Mouse (Mus musculus): ENCODE measurements around the gene Stip1. TPM values are rescaled to one million over a fixed set of nuclear protein-coding genes. Genes with fewer than 3 reads are reported as not detected.
A peak's percentile ranks its signal among the peaks of the same experiment; 100 is the strongest.
"Not testable (repeated sequence)": the region's sequence is repeated elsewhere in the genome, so short reads cannot be mapped to it uniquely, and the experiment has no call there.

Stip1 gene
- polyA plus RNA-seq, 1 experiment from 2014 or later: 212 TPM

DNA sequence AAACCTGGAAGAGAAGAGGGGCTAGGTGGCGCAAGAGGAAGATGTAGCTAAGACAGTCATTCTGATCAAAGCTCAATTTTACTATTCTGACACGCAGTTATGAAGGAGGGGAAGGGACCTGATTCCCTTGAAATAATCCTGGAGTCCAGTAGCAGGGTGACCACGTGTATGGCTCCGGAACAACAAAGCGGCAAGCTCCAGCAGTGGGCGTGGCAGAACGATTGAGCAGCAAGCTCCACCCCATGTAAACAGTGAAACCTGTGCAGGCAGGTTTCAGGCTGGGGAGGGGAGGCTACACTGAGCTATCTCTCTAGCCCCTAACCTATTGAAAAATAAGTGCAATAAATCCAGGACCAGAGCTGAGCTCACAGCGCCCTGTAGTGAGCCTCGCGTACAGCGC lies 35.6 kb upstream of the Stip1 start:
- H3K27ac ChIP-seq (ENCODE audit: low read depth); ATAC-seq (replicated peaks; ENCODE audit: low FRiP score, low TSS enrichment, low read depth); H3K27me3 ChIP-seq (replicated peaks; ENCODE audit: control insufficient read depth, insufficient read depth, low read length); H3K9me3 ChIP-seq (ENCODE audit: control insufficient read depth, low read length); H3K9ac ChIP-seq (ENCODE audit: low read length); DNase-seq (ENCODE audit: low spot score); H3K4me1 ChIP-seq (replicated peaks; ENCODE audit: control insufficient read depth, insufficient read depth, low read length); H3K4me3 ChIP-seq (ENCODE audit: low read depth, low read length); H3K4me2 ChIP-seq (ENCODE audit: low read length); H3K36me3 ChIP-seq (ENCODE audit: control insufficient read depth, insufficient read depth, low read length): not testable (repeated sequence)
- WGBS: 73% methylated on average over 11 of the region's 11 CpGs

DNA sequence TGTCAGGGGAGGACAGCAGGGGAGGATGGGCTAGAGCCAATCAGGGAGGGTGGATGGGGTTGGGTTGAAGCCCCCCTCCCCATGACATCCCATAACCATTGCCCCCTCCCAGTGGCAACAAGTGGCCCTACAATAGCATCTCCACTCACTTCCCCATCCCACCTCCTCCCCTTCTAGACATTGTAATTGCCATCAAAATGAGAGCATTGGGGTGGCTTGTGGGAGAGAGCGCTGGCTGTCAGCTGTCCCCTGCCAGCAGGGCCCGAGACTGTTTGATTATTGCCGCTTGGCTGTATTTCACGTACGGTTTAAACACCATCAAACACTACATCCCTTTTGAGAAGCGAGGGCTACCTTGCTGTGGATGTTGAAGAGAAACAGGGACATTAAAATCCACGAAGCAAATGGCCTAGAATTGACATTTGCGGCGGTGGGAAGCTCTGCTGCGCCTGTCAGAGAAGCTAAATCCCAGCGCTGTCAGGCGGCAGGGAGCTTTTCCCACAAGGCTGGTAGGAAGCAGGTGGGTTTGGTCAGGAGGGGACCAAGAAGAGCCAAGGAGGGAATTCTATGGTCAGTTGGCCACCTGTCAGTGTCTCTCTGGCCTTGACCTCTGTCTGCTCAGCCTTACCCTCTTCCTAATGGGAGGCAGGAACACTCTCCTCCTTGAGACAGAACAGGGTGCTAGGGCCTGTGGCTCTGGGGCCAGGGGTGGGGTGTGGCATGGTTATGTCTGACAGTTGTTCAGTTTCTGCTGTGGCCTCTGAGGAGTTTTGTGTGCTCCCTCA lies 34.4 kb upstream of the Stip1 start:
- no peaks in the 10 kb centered on the region for H3K36me3 ChIP-seq (ENCODE audit: control insufficient read depth, insufficient read depth, low read length)
- ATAC-seq (replicated peaks; ENCODE audit: low FRiP score, low TSS enrichment, low read depth): no peak
- no peak overlapping the region for H3K27ac ChIP-seq (ENCODE audit: low read depth)
- no peak overlapping the region for H3K9ac ChIP-seq (ENCODE audit: low read length)
- no peak overlapping the region for H3K4me2 ChIP-seq (ENCODE audit: low read length)
- no peaks in the 10 kb centered on the region for H3K9me3 ChIP-seq (ENCODE audit: control insufficient read depth, low read length)
- H3K27me3 ChIP-seq (replicated peaks; ENCODE audit: control insufficient read depth, insufficient read depth, low read length): peaks cover 6% of the 10 kb centered on the region
- 48% methylated on average over 12 of the region's 12 CpGs for WGBS
- peaks cover 15% of the 10 kb centered on the region for H3K4me1 ChIP-seq (replicated peaks; ENCODE audit: control insufficient read depth, insufficient read depth, low read length)
- no peak for DNase-seq (ENCODE audit: low spot score)
- no peak overlapping the region for H3K4me3 ChIP-seq (ENCODE audit: low read depth, low read length)

DNA sequence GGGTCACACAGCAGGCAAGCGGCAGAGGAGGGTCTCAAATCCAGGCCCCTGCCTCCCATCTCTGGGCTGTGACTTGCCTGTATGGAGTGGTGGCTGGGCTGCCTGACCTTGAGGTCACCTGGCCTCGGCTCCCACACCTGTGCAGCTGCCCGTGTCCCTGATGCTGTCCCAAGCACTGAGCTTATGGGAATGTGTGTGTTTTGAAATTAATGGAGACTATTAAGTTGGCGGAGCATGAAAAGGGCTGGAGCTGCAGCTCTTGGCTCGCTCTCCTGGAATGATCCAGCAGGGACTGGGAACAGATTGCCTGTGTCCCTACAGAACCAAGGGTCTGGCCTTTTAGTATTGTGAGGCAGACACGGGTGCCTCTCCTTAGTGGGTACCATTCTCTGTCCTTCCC lies 32.5 kb upstream of the Stip1 start:
- ATAC-seq (replicated peaks; ENCODE audit: low FRiP score, low TSS enrichment, low read depth) (no peak), DNase-seq (ENCODE audit: low spot score) (no peak)
- no peaks in the 10 kb centered on the region for H3K9me3 ChIP-seq (ENCODE audit: control insufficient read depth, low read length)
- H3K36me3 ChIP-seq (ENCODE audit: control insufficient read depth, insufficient read depth, low read length): no peaks in the 10 kb centered on the region
- H3K27me3 ChIP-seq (replicated peaks; ENCODE audit: control insufficient read depth, insufficient read depth, low read length): peaks cover 20% of the 10 kb centered on the region
- H3K9ac ChIP-seq (ENCODE audit: low read length): no peak overlapping the region
- no peak overlapping the region for H3K4me3 ChIP-seq (ENCODE audit: low read depth, low read length)
- peaks cover 24% of the 10 kb centered on the region for H3K4me1 ChIP-seq (replicated peaks; ENCODE audit: control insufficient read depth, insufficient read depth, low read length)
- 68% methylated on average over 6 of the region's 6 CpGs for WGBS
- no peak overlapping the region for H3K4me2 ChIP-seq (ENCODE audit: low read length)
- H3K27ac ChIP-seq (ENCODE audit: low read depth): no peak overlapping the region

DNA sequence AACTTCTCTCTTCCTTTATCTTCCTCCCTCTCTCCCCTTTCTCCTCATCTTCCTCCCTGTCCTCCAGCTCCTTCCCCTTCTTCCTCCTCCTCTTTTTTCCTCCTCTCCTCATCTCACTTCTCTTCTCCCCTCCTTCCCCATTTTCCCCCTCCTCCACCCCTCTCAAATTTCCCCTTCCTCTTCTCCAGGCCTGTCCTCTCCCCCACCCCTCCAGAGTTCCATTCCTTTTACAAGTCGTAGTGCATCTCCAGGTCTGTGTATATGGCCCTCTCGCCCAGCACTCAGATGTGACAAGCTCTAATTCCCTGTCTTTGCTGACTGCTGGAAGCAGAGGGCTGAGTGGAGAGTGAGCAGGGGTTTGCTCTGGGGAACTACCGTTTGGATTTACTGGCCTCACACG lies 31.0 kb upstream of the Stip1 start:
- H3K9me3 ChIP-seq (ENCODE audit: control insufficient read depth, low read length): no peaks in the 10 kb centered on the region
- peaks cover 37% of the 10 kb centered on the region for H3K4me1 ChIP-seq (replicated peaks; ENCODE audit: control insufficient read depth, insufficient read depth, low read length)
- ATAC-seq (replicated peaks; ENCODE audit: low FRiP score, low TSS enrichment, low read depth) (no peak), DNase-seq (ENCODE audit: low spot score) (no peak)
- peak overlapping the region; percentile 40 for H3K4me2 ChIP-seq (ENCODE audit: low read length)
- H3K9ac ChIP-seq (ENCODE audit: low read length): no peak overlapping the region
- H3K36me3 ChIP-seq (ENCODE audit: control insufficient read depth, insufficient read depth, low read length): no peaks in the 10 kb centered on the region
- H3K4me3 ChIP-seq (ENCODE audit: low read depth, low read length): no peak overlapping the region
- WGBS: 16% methylated on average over 4 of the region's 4 CpGs
- peaks cover 21% of the 10 kb centered on the region for H3K27me3 ChIP-seq (replicated peaks; ENCODE audit: control insufficient read depth, insufficient read depth, low read length)
- H3K27ac ChIP-seq (ENCODE audit: low read depth): no peak overlapping the region

DNA sequence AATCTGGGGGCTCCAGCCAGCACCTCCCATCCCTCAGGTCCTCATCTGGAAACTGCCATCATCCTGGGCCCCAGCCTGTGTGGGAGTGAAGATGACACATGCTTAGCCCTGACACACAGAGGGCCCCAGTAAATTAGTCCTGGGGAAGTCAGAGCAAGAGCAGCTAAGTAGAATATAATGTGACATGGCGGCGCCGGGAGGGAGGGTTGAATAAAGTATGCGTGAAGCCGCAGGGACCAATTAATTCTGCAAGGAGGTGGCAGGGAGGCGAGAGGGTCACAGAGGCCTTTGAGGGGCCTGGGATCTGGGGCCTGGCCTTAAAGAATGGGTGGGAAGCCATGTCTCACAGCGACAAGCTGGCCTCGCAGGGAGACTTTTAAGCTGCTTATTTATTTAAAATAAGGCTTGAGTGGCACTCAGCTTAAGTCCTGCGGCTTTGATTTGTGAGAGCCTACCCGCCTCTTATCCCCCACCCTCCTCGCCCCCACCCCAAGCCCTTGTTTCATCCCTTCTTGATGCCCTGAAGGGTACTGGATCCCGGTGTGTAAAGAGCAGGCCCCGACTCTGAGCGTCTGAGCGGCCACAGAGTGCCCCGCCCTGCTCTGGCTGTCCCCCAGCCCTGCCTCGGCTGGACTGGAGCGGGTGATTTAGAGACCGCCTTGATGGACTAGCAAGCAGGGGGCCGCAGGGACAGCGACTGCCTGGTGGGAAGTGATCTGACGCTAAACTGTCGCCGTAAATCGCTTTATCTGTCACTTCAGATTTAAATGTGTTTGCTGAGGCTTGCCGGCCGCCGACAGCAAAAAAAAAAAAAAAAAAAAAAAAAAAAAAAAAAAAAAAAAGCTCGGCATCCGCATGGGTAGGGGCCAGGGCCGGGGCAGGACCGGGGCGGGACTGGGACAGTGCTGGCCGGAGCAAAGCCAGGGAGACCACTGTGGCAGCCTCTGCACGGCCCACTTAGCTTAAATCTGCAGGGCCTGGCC lies 30.3 kb upstream of the Stip1 start:
- ATAC-seq (replicated peaks; ENCODE audit: low FRiP score, low TSS enrichment, low read depth) (no peak), DNase-seq (ENCODE audit: low spot score) (no peak)
- Histone ChIP-seq H3K27ac (ENCODE audit: low read depth) (no peak overlapping the region), H3K9ac (ENCODE audit: low read length) (no peak overlapping the region), H3K9me3 (ENCODE audit: control insufficient read depth, low read length) (no peaks in the 10 kb centered on the region), H3K4me1 (replicated peaks; ENCODE audit: control insufficient read depth, insufficient read depth, low read length) (peaks cover 37% of the 10 kb centered on the region), H3K27me3 (replicated peaks; ENCODE audit: control insufficient read depth, insufficient read depth, low read length) (peaks cover 21% of the 10 kb centered on the region), H3K4me2 (ENCODE audit: low read length) (peak overlapping the region; percentile 40), H3K36me3 (ENCODE audit: control insufficient read depth, insufficient read depth, low read length) (no peaks in the 10 kb centered on the region), H3K4me3 (ENCODE audit: low read depth, low read length) (no peak overlapping the region)
- 11% methylated on average over 33 of the region's 35 CpGs for WGBS

DNA sequence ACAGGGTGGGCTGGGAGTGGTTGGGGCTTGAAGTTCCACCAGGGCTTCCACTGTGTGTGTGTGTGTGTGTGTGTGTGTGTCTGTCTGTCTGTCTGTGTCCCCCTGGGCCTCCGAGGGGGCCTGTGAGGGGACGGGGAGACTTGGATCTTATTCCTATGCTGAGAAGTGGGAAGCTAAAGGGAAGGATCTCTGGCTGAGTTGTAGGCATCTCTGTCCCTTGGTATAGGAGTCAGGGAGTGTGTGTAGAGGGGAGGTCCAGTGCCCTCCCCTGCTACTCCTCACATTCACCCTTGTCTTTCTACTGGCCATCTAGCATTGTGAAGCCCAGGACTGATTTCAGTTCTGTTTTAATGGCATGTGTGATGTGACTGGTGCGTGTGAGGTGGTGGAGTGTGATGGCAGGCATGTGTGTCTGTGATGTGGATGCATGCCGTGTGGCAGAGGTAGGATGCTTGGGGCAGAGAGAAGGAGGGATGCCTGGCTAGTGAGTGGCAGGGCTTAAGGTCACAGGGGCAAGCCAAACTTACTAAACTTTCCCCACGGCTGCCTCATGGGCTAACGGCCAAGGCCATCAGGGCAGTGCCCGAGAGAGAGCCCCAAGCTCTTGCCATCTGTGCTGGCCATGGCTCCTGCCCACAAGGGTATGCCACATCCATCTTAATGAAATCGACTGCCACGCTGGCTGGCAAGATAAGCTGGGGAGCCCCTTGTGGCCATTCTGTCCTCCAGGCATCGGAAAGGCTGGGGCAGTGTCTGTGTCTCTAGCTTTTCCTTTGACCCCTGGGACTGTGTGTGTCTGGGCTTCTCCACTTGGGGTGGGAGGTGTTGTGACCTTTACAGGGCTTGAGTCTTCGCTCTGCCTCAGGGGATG lies 29.1 kb upstream of the Stip1 start:
- H3K27ac ChIP-seq (ENCODE audit: low read depth): no peak overlapping the region
- peaks cover 21% of the 10 kb centered on the region for H3K27me3 ChIP-seq (replicated peaks; ENCODE audit: control insufficient read depth, insufficient read depth, low read length)
- no peak for ATAC-seq (replicated peaks; ENCODE audit: low FRiP score, low TSS enrichment, low read depth)
- no peak for DNase-seq (ENCODE audit: low spot score)
- no peaks in the 10 kb centered on the region for H3K36me3 ChIP-seq (ENCODE audit: control insufficient read depth, insufficient read depth, low read length)
- H3K4me1 ChIP-seq (replicated peaks; ENCODE audit: control insufficient read depth, insufficient read depth, low read length): peaks cover 37% of the 10 kb centered on the region
- H3K4me2 ChIP-seq (ENCODE audit: low read length): no peak overlapping the region
- H3K9me3 ChIP-seq (ENCODE audit: control insufficient read depth, low read length): no peaks in the 10 kb centered on the region
- WGBS: 57% methylated on average over 11 of the region's 11 CpGs
- H3K4me3 ChIP-seq (ENCODE audit: low read depth, low read length): no peak overlapping the region
- no peak overlapping the region for H3K9ac ChIP-seq (ENCODE audit: low read length)

DNA sequence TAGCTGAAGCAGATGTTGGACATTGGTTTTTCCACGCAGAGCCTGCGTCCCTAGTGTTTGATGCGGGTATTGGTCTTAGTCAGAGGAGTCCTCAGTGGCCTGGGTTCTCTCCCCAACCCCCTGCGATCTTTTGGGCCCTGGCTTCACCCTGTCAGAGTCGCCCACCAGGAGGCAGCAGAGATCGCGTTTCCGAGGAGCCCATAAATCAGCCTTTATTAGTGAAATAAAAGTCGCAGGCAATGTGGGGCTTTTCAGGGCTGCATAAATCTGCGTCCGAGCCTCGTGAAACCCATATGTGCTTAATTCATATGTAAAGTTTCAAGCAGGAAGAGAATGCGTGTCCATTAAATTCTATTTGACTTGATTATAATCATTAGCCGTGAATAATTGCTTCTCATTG lies 28.4 kb upstream of the Stip1 start:
- 4% methylated on average over 14 of the region's 14 CpGs for WGBS
- Histone ChIP-seq H3K4me1 (replicated peaks; ENCODE audit: control insufficient read depth, insufficient read depth, low read length) (peaks cover 37% of the 10 kb centered on the region), H3K36me3 (ENCODE audit: control insufficient read depth, insufficient read depth, low read length) (no peaks in the 10 kb centered on the region), H3K27me3 (replicated peaks; ENCODE audit: control insufficient read depth, insufficient read depth, low read length) (peaks cover 21% of the 10 kb centered on the region), H3K9ac (ENCODE audit: low read length) (no peak overlapping the region), H3K4me3 (ENCODE audit: low read depth, low read length) (no peak overlapping the region), H3K4me2 (ENCODE audit: low read length) (no peak overlapping the region), H3K9me3 (ENCODE audit: control insufficient read depth, low read length) (no peaks in the 10 kb centered on the region), H3K27ac (ENCODE audit: low read depth) (no peak overlapping the region)
- DNase-seq (ENCODE audit: low spot score): peak; percentile 96
- ATAC-seq (replicated peaks; ENCODE audit: low FRiP score, low TSS enrichment, low read depth): no peak; the same call in 1 of the 2 replicates

DNA sequence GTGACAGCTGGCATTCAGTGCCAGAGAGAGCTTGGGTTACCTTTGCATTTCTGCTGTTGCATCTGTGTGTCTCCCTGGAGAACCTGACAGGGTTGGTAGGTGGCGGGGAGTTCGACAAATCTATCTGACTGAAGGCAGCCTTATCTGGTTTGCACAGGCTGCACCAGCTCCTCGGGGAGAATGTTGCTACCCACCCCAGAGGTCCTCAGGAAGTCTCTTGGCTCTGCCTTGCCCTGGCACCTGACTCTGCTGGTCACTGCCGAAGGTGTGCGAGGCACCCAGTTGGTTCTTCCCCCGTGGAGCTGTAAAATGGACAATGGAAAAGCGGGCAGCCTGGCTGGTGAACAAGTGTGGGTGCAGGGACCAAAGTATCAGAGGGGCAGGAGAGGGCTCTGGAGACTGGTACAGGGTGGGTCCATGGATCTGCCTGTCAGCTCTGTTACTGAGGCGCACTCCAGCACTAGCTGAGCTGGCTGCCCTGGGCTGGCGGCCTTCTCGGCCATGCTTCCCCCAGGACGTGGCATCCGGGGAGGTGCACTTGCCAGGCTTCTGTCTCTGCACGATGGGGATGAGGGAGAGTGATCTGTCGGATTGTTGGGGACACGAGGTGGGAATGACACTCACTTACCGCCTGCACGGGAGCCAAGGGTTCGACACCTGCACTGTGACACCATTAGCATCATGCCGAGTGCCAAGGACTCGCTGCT lies 27.7 kb upstream of the Stip1 start:
- Histone ChIP-seq H3K4me2 (ENCODE audit: low read length) (no peak overlapping the region), H3K36me3 (ENCODE audit: control insufficient read depth, insufficient read depth, low read length) (no peaks in the 10 kb centered on the region), H3K9ac (ENCODE audit: low read length) (no peak overlapping the region), H3K4me3 (ENCODE audit: low read depth, low read length) (no peak overlapping the region), H3K27me3 (replicated peaks; ENCODE audit: control insufficient read depth, insufficient read depth, low read length) (peaks cover 21% of the 10 kb centered on the region), H3K27ac (ENCODE audit: low read depth) (no peak overlapping the region), H3K9me3 (ENCODE audit: control insufficient read depth, low read length) (no peaks in the 10 kb centered on the region), H3K4me1 (replicated peaks; ENCODE audit: control insufficient read depth, insufficient read depth, low read length) (peaks cover 37% of the 10 kb centered on the region)
- WGBS: 44% methylated on average over 20 of the region's 20 CpGs
- ATAC-seq (replicated peaks; ENCODE audit: low FRiP score, low TSS enrichment, low read depth): no peak
- DNase-seq (ENCODE audit: low spot score): no peak
